Mouse (Mus musculus) lung, embryonic 14.5 days (tissue): ENCODE data around the gene Fbxo47. TPM values are rescaled to one million over a fixed set of nuclear protein-coding genes. Genes with fewer than 3 reads are reported as not detected.

Source experiments
- ATAC-seq: fragments of 200-750 bp; cut with Nextera tagmentation; 2 replicates; pipeline ENCODE4 v1.8.0; 2017; ENCODE audit warnings: mild to moderate bottlenecking, moderate TSS enrichment, moderate library complexity; ENCODE audit not compliant: insufficient read depth
- DNase-seq: peaks from one replicate; pipeline ENCODE4 v3.0.0-alpha.2; 2015
- H3K27ac ChIP-seq: fragments of 300-500 bp; sonication (generic); 2 replicates; pipeline ENCODE4 v1.5.1; 2014; ENCODE audit warnings: low read depth, mild to moderate bottlenecking, moderate library complexity
- H3K27me3 ChIP-seq: fragments of 300-500 bp; sonication (generic); 2 replicates; pipeline ENCODE4 v1.6.1; 2014; ENCODE audit warnings: low read length, control low read depth; ENCODE audit not compliant: insufficient read depth
- H3K36me3 ChIP-seq: fragments of 300-500 bp; sonication (generic); 2 replicates; pipeline ENCODE4 v1.6.1; 2014; ENCODE audit warnings: control low read depth; ENCODE audit not compliant: insufficient read depth
- H3K4me1 ChIP-seq: fragments of 300-500 bp; sonication (generic); 2 replicates; pipeline ENCODE4 v1.6.1; 2014; ENCODE audit warnings: antibody characterized with exemption, control low read depth; ENCODE audit not compliant: insufficient read depth
- H3K4me2 ChIP-seq: fragments of 300-500 bp; sonication (generic); 2 replicates; pipeline ENCODE4 v1.6.1; 2014; ENCODE audit warnings: mild to moderate bottlenecking
- H3K4me3 ChIP-seq: fragments of 300-500 bp; sonication (generic); 2 replicates; pipeline ENCODE4 v1.5.1; 2014; ENCODE audit warnings: low read depth, low read length
- H3K9ac ChIP-seq: fragments of 300-500 bp; sonication (generic); 2 replicates; pipeline ENCODE4 v1.6.1; 2014
- H3K9me3 ChIP-seq: fragments of 300-500 bp; sonication (generic); 2 replicates; pipeline ENCODE4 v1.6.1; 2016; ENCODE audit warnings: low read depth, low read length, control low read depth
- CTCF ChIP-seq: IDR thresholded peaks from 2 replicates; pipeline ENCODE4 v1.5.1; 2016; ENCODE audit warnings: antibody characterized with exemption, low read depth
- WGBS: fragments of 180-500 bp; shearing (Covaris S2); extraction: QIAGEN DNeasy Blood & Tissue Kit; methylation state at CpG from one replicate; pipeline ENCODE4 v1.1.7; 2014; 5-methylcytosine and 5-hydroxymethylcytosine counted together
- polyA plus RNA-seq: library from polyadenylated mRNA; unstranded; fragments of >200 nt; fragmentation: Nextera tagmentation; extraction: Ambion mirVana; gene quantifications from 2 replicates; pipeline ENCODE4 v1.2.1, GENCODE M21; 2014

The Fbxo47 gene
- polyA plus RNA-seq, 1 experiment from 2014 or later: 0.84 TPM

DNA sequence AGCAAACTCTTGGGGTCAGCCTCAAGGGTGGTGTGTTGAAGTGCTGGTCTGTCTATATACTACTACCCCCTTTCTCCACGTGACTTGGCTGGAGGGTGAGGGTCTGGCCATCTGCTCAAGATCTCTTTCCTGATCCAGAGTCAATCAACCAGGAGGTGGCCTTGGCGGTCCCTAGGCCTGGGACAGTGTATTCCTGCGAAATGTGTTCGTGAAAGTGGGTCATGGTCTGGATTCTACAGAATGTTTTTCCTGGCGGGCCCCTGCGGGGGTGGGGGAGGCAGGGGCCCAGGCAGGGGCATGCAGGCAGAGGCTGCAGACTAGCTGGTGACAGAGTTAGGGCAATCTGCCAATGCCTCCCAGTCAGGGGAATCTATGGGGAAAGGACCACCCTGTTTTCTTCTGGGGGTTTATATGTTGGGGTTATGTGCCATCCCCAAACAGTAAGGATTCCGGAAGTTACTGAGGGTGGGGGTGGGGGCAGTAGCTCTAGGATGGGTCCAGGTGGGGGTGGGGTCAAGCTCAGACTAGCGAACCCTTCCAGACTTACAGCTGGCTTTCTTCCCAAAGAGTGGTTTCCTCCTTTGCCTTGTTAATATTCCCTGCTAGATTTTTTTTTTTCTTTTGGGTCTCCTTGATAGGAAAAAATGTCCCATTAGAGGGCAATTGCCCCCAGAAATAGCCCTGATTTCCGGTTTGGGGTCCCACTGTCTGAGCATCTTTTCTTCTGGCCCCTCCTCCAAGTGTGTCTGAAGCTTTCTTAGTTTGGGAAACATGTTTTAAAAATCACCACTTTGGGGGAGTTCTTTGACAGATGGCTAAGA is 78.9 kb downstream of the Fbxo47 start:
- H3K4me2 ChIP-seq: peak overlapping the region; percentile 58
- H3K9ac ChIP-seq: peak overlapping the region; percentile 35
- H3K36me3 ChIP-seq: peaks cover 32% of the 10 kb centered on the region
- H3K4me1 ChIP-seq: peaks cover 76% of the 10 kb centered on the region
- peak overlapping the region; percentile 88 for H3K27ac ChIP-seq
- 9% methylated on average over 9 of the region's 9 CpGs for WGBS
- peak overlapping the region; percentile 6; the same call in 1 of the 2 replicates for H3K4me3 ChIP-seq
- no peak for TF ChIP-seq CTCF
- H3K27me3 ChIP-seq: no peaks in the 10 kb centered on the region
- peak; percentile 55 for ATAC-seq
- no peaks in the 10 kb centered on the region for H3K9me3 ChIP-seq
- peak; percentile 91 for DNase-seq

- H3K4me3 ChIP-seq: no peak overlapping the region
These were observed 80.1 kb downstream of the Fbxo47 start for GRCm38 (mm10) chr11:97803847-97804246.

More at GRCm38 (mm10) chr11:97803847-97804246, 80.1 kb downstream of the Fbxo47 start:
- H3K36me3 ChIP-seq: peaks cover 24% of the 10 kb centered on the region
- H3K4me2 ChIP-seq: peak overlapping the region; percentile 58
- ATAC-seq: no peak
- no peak for TF ChIP-seq CTCF
- no peak overlapping the region for H3K9ac ChIP-seq
- peaks cover 64% of the 10 kb centered on the region for H3K4me1 ChIP-seq
- no peaks in the 10 kb centered on the region for H3K9me3 ChIP-seq
- peak overlapping the region; percentile 88 for H3K27ac ChIP-seq
- DNase-seq: no peak
- no peaks in the 10 kb centered on the region for H3K27me3 ChIP-seq
- WGBS: 46% methylated on average over 5 of the region's 5 CpGs

Other genes with a start within 250 kb of the Fbxo47 start
- gene Mllt6, start 220.7 kb downstream of the Fbxo47 start, polyA plus RNA-seq: 5.2 TPM in 2 replicates
- gene Cisd3, start 198.3 kb downstream of the Fbxo47 start, polyA plus RNA-seq: 27.1 and 35.3 TPM in 2 replicates
- gene Pcgf2, start 183.7 kb downstream of the Fbxo47 start, polyA plus RNA-seq: 16.0 and 19.7 TPM in 2 replicates
- 496 and 514 TPM in 2 replicates for gene Psmb3, start 180.8 kb downstream of the Fbxo47 start, polyA plus RNA-seq
- 1.3 and 2.3 TPM in 2 replicates for gene Pip4k2b, start 139.4 kb downstream of the Fbxo47 start, polyA plus RNA-seq
- gene Cwc25, start 117.6 kb downstream of the Fbxo47 start, polyA plus RNA-seq: 13.3 and 14.2 TPM in 2 replicates
- gene 1700001P01Rik, start 108.2 kb downstream of the Fbxo47 start, polyA plus RNA-seq: 0.32 TPM in 1 of 2 replicates, not detected in the other
- 663 and 721 TPM in 2 replicates for gene Rpl23, start 101.7 kb downstream of the Fbxo47 start, polyA plus RNA-seq
- 110 and 123 TPM in 2 replicates for gene Lasp1, start 85.2 kb downstream of the Fbxo47 start, polyA plus RNA-seq
- gene B230217C12Rik, start 43.4 kb downstream of the Fbxo47 start, polyA plus RNA-seq: 6.1 and 6.8 TPM in 2 replicates
- 0.53 and 0.64 TPM in 2 replicates for gene Plxdc1, start 102.3 kb upstream of the Fbxo47 start, polyA plus RNA-seq
- 11.4 and 11.5 TPM in 2 replicates for gene Arl5c, start 112.0 kb upstream of the Fbxo47 start, polyA plus RNA-seq
- 5.4 and 5.5 TPM in 2 replicates for gene Cacnb1, start 138.9 kb upstream of the Fbxo47 start, polyA plus RNA-seq
- gene Rpl19, start 142.6 kb upstream of the Fbxo47 start, polyA plus RNA-seq: 1,155 and 1,171 TPM in 2 replicates
- 0.05 and 0.14 TPM in 2 replicates for gene Stac2, start 169.3 kb upstream of the Fbxo47 start, polyA plus RNA-seq